Mouse (Mus musculus): Measurements from ENCODE around the gene Gm49320. TPM values are rescaled to one million over a fixed set of nuclear protein-coding genes. Genes with fewer than 3 reads are reported as not detected.
"Not testable (repeated sequence)": the region's sequence is repeated elsewhere in the genome, so short reads cannot be mapped to it uniquely, and the experiment has no call there.

Gm49320 gene
- total RNA-seq, 1 experiment from 2014 or later: 1.4 TPM

DNA sequence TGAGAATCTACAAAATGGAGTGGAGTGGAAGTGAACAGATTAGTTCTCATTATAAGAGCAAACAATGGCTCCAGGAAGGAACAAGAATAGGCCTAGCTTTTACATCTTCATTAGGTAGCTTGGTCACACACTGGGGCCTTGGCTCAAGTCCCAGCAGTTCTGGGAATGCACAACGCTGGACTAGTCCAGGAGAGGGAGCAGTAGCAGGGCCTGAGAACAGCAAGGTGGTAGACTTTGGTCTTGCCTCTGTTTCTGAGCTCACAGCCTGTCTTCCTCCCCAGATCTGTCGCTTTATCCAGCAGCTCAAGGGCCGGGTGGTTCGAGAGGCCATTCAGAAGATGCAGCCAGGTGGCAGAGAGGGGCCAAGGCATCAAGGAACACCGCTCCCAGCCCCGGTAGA lies 15.3 kb downstream of the Gm49320 start:
- no peak for ATAC-seq (ENCODE audit: extremely low read depth, insufficient number of reproducible peaks, low FRiP score, poor library complexity, severe bottlenecking)

DNA sequence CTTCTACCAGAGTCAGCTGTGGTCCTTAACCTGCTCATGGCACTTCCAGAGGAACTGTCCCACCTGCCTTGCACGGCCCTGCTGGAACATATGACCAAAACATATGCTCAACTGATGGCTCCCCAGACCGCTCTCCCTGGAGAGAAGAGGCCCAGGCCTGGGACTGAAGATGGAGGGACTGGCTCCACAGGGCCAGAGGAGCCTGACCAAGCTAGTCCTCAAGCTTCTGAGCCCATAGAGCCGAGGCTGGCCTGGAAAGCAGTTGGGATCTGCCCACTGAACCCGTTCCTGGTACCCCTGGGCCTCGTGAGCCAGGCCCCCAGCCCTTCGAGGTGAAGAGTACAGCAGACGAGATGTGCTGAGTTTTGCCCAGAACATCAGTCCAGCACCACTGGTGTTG lies 16.8 kb downstream of the Gm49320 start:
- not testable (repeated sequence) for ATAC-seq (ENCODE audit: extremely low read depth, insufficient number of reproducible peaks, low FRiP score, poor library complexity, severe bottlenecking)

DNA sequence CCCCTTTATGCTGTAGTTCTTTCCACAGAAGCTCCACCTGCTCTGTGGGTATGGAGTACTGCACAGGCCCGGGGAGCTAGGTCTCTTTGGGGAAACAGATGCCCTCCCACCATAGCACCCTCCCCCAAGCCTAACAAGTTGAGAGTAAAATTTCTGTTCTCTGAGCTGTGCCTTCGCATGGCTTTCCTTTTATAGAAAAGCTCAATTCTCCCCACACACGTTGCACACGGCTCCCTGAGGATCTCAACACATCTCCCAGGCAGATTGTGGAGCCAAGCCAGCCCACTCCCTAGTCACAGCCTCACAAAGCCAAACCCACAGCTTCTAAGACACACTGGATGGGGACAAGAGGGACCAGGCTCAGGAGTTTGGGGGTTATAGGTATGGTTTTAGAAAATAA lies 18.2 kb downstream of the Gm49320 start:
- no peak for ATAC-seq (ENCODE audit: extremely low read depth, insufficient number of reproducible peaks, low FRiP score, poor library complexity, severe bottlenecking)

DNA sequence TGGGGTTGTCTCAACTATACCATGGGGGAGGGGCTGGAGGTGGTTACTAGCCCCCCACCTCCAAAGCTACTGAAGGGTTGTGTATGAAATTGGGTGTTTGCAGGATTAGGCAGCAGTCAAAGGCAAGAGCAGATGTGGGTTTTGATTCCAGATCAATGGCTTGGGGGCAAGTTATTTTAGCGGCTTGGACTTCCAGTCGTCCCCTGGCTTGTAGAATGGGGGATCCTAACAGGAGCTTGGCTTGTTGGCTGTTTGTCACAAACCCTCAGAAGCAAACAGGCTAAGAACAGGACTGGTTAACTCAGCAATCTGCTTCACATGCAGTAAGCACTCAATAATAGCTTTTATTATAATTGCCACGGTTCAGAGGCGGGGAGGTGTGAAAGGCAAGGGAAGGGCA lies 18.7 kb downstream of the Gm49320 start:
- no peak for ATAC-seq (ENCODE audit: extremely low read depth, insufficient number of reproducible peaks, low FRiP score, poor library complexity, severe bottlenecking)

DNA sequence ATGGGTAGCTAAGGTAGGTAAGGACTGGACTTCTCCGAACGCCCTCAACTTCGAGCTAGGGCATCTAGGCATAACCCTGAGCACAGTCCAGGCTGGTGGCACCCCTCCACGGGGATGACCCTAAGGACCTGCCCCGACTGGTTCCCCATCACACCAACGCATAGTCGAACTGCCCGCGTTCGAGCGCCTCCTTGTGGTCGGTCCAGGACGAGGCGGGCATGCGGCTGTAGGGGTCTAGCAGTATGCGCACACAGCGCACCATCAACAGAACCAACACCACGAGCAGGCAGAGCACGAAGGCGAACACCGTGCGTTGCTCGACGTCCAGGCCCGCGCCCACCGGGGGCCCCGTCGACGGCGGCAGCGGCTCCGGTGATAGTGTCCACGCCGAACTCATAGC lies 19.6 kb downstream of the Gm49320 start:
- ATAC-seq (ENCODE audit: extremely low read depth, insufficient number of reproducible peaks, low FRiP score, poor library complexity, severe bottlenecking): peak; percentile 59

DNA sequence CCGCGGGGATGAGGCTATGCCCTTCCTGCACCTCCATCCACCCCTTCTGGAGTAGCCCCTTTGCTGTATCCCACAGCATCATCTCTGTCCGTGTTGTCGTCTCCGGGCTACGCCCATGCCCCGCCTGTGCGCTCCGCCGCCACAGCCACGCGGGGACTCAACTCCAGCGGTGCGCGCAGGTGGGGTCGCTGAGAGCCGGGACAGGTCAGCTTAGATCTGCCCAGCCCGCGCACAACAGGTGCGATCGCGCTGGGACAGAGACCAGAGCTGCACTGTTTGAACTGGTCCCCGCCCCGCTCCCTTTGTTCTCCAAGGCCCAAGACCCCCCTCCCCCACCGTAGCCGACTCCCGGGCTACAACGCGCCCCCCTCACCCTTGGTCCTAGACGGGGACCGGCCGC lies 20.0 kb downstream of the Gm49320 start:
- no peak for ATAC-seq (ENCODE audit: extremely low read depth, insufficient number of reproducible peaks, low FRiP score, poor library complexity, severe bottlenecking)

DNA sequence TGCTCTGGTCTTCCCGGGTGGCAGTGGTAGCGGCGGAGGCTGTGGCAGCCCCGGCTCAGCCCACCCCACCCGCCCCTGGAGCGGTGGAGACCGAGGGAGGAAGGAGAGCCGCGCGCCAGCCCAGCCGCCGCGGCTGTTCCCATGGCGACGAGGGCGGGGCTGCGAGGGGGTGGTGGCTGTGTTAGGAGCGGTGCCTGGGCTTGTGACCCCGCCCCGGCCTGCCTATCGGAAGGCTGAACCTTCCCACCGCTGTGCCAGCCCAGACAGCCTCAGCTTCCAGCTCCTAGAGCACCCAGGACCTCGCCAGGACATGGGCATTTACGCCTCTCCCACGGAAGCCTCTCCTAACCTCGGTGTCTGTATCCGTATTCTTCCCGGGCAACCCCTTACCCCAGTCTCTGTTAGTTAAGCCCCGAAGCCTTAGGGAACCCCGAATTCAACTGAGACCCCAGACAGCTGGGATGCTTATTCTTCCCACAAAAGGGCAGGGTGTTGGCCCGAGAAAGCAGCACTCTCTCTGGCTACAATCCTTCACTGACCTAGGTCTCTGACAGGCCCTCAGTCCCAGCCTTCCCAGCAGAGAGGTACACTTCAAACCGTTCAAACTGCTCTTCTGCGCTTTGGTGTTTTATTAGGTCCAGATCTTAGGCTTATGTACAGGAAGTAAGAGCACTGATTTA lies 20.6 kb downstream of the Gm49320 start, which contains the start of gene Ctxn1:
Gene Ctxn1 (minus strand): TSS at position 150 of the 680 bp plus-strand sequence.
- peak; percentile 78 for ATAC-seq (ENCODE audit: extremely low read depth, insufficient number of reproducible peaks, low FRiP score, poor library complexity, severe bottlenecking)

DNA sequence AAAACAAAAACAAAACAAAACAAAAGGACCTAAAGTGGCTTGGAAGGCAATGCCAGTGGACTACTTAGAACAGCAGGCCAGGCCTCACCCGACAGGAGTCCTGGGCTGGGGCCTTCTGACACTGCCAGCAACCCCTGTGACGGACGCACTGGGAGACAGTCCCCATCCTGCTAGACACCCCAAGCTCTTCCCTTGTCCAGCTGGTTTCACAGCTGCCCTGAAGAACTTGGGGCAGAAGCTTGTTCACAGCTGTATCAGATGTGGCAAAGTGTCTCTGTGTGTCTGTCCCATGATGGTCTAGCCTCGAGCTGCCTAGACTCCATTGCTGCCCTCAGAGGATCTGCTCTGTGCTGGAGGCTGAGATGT lies 21.1 kb downstream of the Gm49320 start:
- no peak for ATAC-seq (ENCODE audit: extremely low read depth, insufficient number of reproducible peaks, low FRiP score, poor library complexity, severe bottlenecking)

DNA sequence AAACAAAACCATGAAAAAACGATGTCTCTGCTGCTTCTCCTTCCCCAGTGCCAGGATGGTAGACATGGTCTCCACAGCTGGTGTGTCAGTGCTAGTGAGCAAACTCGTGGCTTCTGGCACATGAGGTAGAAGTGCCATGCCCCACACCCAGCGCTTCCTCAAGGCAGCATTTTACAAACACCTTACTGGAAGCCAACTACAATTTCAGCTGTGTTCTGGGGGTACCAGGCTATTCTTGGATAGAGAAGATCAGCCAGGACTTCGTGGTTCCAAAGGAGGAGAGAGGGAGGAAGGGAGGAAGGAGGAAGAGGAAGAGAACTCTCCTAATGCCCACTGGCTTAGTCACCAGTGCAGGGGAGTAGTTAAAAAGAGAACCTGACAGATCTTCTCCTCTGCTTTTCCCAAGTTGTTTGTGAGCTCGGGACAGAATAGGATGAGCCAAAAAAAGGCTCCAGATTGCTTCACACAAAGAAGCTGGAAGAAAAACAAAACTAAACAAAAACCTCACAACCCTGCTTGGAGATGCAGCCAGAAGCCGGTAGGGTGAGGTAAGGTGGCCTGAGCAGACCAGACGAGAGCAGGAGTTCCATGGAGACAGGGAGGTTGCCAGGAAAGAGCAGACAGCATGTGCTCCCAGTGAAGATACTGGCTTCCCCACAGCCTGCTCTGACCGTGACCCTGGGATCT lies 24.6 kb downstream of the Gm49320 start:
- no peak for ATAC-seq (ENCODE audit: extremely low read depth, insufficient number of reproducible peaks, low FRiP score, poor library complexity, severe bottlenecking)

DNA sequence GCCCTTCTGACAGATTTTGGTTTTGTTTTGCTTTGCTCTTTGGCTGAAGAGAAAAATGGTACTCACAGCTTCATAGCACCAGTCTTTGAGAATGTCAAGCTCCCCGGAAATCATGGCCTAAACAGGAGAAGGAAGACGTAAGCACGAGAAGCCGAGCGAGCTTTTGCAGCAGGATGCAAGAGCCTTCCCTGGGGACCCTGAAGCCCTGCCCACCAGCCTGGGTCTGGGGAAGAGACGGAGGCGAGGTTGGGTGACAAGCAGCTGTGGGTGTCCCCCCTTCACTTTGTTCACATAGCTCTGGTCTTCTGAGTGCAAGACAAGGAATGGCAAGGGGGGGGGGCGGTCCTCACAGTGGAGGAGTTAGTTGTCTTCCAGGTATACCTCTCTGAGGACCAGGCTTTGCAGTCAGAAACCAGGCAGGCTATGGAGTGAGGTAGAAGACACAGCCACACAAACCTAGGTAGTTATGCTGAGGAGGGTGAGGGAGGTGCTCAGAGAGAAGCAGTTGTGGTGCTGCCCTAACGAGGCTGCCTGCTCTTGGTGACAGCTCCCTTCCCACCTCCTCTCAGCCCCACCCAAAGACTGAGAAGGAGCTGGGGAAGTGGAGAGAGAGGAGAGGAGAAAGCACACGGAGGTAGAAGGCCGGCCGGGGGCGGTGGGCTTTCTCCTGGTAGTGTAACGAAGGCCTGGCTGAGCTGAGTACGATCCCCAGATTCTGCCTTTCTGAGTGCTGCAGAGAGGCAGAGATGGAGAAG lies 26.7 kb downstream of the Gm49320 start:
- no peak for ATAC-seq (ENCODE audit: extremely low read depth, insufficient number of reproducible peaks, low FRiP score, poor library complexity, severe bottlenecking)

DNA sequence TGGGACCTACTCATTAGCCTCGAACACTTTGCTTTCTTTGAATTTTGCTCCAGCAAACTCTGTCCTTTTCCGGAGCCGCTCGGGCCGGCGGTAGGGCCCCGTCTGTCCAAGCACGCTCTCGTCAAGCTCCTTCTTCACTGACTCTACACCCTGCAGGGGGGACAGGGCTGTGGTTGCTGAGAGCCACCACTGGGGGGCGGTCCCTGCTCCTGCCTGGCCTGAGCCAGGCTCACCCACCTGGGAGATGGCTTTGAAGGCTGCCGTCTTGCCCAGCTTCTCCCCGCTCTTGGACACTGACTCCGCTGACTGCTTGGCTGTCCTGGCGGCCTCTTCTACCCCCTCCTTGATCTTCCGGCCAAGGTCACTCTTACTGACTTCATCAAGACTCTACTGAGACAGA lies 29.0 kb downstream of the Gm49320 start:
- 0 out of 2 replicates have a peak, but pooled peaks have one; percentile 15 for ATAC-seq (ENCODE audit: extremely low read depth, insufficient number of reproducible peaks, low FRiP score, poor library complexity, severe bottlenecking)

DNA sequence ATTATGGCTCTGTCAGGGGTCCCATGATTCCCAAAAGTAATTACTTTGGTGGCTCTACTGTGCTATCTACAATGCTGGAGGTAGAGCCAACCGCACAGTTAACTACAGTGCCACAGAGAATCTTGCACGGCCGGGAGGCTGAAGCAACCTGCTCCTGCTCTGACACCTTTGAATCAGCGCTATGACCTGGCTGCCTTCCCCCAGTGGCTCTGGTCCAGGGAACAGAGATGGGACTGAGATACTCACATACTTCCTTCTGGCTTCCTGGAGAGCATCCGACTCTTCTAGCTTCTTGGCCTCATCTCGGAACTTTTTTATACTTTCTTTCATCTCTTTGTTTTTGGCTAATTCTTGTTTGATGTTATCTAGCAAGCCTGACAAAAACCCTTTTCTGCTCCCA lies 30.9 kb downstream of the Gm49320 start:
- ATAC-seq (ENCODE audit: extremely low read depth, insufficient number of reproducible peaks, low FRiP score, poor library complexity, severe bottlenecking): no peak

DNA sequence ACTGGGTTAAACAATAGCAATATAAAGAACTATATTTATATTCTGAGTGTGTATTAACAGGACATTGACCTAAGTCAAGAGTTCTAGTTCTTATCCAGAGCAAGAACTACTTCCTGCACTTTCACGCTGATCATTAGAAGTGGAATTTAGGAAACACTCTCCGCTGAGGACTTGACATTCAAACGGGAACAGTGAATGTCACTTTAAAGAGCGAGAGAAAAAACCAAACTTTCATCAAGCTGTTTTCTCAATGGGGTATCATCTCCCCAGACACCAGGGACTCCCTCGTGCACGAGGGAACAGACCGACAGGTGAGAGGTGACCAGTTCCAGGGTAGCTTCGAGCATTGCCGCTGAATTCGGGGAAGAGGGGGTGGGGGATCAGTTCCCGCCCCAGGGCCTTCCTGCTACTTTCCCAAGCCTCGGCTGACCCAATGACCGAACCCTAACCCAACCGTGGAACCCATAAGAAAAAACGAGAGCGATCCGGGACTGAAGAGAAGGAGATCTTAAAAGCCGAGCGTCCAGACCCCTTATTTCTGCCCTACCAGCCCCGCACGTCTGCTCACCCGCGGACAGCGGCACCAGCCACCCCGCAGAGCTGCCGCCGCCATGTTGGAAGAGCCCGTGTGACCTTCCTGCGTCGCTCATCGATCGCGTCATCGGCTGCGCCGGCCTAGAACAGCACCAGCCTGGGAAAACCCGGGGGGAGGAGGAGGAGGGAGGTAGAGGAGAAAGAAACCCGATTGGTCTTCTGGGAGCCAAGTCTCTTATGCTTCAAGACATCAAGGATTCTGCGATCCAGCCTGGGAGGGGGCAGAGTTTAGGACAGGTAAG lies 36.8 kb downstream of the Gm49320 start, which contains the start of gene Timm44:
Gene Timm44 (minus strand): TSS at position 639 of the 836 bp plus-strand sequence.
- ATAC-seq (ENCODE audit: extremely low read depth, insufficient number of reproducible peaks, low FRiP score, poor library complexity, severe bottlenecking): peak; percentile 98

DNA sequence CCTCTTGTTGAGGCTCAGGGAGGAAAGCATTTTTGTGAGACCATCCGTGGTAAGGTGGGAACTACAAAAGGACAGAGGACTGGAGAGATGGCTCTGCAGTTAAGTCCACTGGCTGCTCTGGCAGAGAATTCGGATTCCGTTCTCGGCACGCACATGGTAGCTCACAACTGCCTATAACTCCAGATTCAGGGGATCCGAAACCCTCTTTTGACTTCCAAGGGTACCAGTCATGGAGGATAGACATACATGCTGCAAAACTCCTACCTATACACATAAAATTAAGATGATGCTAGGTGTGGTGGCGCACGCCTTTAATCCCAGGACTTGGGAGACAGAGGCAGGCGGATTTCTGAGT lies 37.4 kb downstream of the Gm49320 start:
- ATAC-seq (ENCODE audit: extremely low read depth, insufficient number of reproducible peaks, low FRiP score, poor library complexity, severe bottlenecking): 0 out of 2 replicates have a peak, but pooled peaks have one; percentile 10

DNA sequence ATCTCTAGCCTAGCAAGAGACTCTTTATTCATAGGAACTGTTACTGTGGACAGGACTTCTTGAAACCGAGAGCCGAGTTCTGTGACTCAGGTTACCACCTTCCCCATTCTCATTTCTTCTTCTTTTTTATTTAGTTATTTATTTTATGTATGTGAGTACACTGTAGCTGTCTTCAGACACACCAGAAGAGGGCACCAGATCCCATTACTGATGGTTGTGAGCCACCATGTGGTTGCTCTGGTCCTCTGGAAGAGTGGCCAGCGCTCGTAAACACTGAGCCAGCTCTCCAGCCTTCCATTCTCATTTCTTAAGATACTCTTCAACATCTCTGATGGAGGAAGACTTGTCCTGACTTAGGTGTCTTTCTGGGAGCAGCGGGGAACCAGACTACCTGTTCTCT lies 54.1 kb downstream of the Gm49320 start:
- ATAC-seq (ENCODE audit: extremely low read depth, insufficient number of reproducible peaks, low FRiP score, poor library complexity, severe bottlenecking): no peak

DNA sequence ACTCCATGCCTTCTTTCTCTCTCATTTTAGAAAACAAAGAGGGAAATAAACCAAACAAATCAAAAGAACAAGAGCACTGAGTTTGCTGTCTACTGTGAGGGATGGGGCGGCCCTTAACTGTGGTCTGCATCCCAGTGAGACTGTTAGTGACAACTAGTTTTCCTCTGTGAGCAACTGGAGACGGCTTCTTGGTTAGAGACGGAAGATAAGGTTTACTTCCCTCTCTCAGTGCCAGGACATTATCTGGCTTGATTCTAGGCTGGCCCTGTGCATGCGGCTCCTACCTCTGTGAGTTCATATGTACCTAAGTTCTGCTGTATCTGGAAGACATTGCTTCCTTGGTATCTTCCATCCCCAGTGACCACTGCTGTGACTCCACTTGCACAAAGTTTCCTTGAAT lies 59.2 kb downstream of the Gm49320 start:
- no peak for ATAC-seq (ENCODE audit: extremely low read depth, insufficient number of reproducible peaks, low FRiP score, poor library complexity, severe bottlenecking)
